Mouse (Mus musculus): Measurements from ENCODE around the gene Usp6nl. TPM values are rescaled to one million over a fixed set of nuclear protein-coding genes. Genes with fewer than 3 reads are reported as not detected.

Usp6nl gene
- total RNA-seq, 2 experiments from 2014 or later: 8.3 to 9.7 TPM

- ATAC-seq (replicated peaks; ENCODE audit: poor library complexity, severe bottlenecking): peak; percentile 55
Measured at GRCm38 (mm10) chr2:6493886-6494285, 171.4 kb downstream of the Usp6nl start.

Other genes starting within 250 kb of the Usp6nl start
- gene Proser2, start 192.5 kb upstream of the Usp6nl start, total RNA-seq (2014; fragmentation: Nextera tagmentation): not detected in 2 replicates
- gene Proser2, start 192.5 kb upstream of the Usp6nl start, total RNA-seq (2017): not detected in 2 replicates
- 2.4 and 4.1 TPM in 2 replicates for gene Echdc3, start 109.6 kb upstream of the Usp6nl start, total RNA-seq (2014; fragmentation: Nextera tagmentation)
- gene Echdc3, start 109.6 kb upstream of the Usp6nl start, total RNA-seq (2017): 0.82 and 1.3 TPM in 2 replicates